Mouse (Mus musculus): ENCODE measurements around the gene Ptpn1.

- TF ChIP-seq NANOG (IDR thresholded peaks at IDR 0.05; ENCODE audit: borderline replicate concordance, low read length) (no peak), CTCF (conservative IDR thresholded peaks at IDR 0.05; ENCODE audit: low read length) (no peak)
These were observed 22.0 kb downstream of the Ptpn1 start for GRCm38 (mm10) chr2:167953819-167954218.

All from E14TG2a.4 (cell line).